Mouse (Mus musculus): Measurements from ENCODE around the gene Pde3a.

Pde3a gene

GRCm38 (mm10) chr6:141248691-141249584, at the start of gene Pde3a:
TSS of gene Pde3a (plus strand) at chr6:141249269.
- no peak for DNase-seq (ENCODE audit: low spot score in 2 of 2)

GRCm38 (mm10) chr6:141200173-141200615, 48.9 kb upstream of the Pde3a start:
- no peak for DNase-seq (ENCODE audit: low spot score in 2 of 2)

- DNase-seq (ENCODE audit: low spot score in 2 of 2), result no peak
Observed at GRCm38 (mm10) chr6:141207531-141207930, 41.5 kb upstream of the Pde3a start.

DNA sequence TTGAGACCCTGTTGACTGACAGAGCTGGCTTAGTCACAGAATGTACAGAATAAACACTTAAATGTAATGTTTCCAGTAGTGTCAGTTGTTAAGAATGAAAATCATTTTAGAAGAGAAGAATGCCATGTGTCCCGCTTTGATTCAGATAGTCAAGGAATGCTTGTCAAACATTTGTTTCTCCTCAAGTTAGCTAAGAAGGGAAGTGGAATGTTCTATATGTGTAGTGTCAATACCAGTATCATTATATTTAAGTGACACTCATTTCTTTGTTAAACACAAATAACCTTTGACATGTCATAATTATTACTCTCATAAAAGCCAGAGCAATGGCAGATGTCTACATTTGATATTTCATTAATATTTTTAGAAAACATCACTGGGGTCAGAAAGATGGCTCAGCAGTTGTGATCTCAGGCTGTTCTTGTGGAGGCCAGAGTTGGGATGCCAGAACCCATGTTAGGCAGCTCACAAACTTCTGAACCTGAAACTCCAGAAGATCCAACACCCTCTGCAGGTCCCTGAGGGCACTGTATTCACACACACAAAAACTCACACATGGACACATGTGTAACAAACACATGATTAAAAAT, 40.7 kb upstream of the Pde3a start:
- DNase-seq (ENCODE audit: low spot score in 2 of 2), result no peak

DNA sequence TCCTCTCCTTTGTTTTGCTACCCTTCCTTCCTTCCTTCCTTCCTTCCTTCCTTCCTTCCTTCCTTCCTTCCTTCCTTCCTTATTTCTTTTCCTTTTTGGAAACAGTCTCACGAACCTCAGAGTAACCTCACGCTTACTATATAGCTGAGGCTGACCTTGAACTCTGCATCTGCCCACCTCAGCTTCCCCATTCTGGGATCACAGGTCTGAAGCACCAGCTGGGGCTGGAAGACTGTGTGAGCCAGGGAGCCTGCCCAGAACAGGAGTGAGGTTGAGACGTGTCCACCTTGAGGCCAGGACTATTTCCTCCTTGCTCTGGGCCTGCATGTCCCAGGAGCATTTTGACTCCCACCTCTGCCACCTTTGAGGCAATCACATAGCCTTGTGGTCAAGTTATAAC, 39.0 kb upstream of the Pde3a start:
- no peak for DNase-seq (ENCODE audit: low spot score in 2 of 2)

- no peak for DNase-seq (ENCODE audit: low spot score in 2 of 2)
Observed at GRCm38 (mm10) chr6:141221081-141221480, 28.0 kb upstream of the Pde3a start.

GRCm38 (mm10) chr6:141226851-141227657, 22.0 kb upstream of the Pde3a start:
- no peak for DNase-seq (ENCODE audit: low spot score in 2 of 2)

DNA sequence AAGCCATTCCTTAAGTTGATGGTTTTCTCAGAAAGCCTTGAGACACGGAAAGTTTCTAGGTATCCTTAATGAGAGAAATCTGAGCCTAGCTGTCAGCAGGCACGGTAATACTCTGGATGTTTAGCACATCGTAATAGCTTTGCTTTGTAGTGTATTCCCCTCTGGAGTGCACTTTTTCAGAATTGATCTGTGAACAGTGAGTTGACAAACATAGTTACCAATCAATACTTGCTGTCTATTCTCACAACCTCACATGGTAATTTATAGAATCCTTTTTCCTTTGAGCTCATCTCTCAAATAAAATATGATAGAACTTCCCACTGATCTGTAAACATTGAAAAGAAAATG, 21.4 kb upstream of the Pde3a start:
- no peak for DNase-seq (ENCODE audit: low spot score in 2 of 2)

GRCm38 (mm10) chr6:141232756-141233382, 16.2 kb upstream of the Pde3a start:
- no peak for DNase-seq (ENCODE audit: low spot score in 2 of 2)

DNA sequence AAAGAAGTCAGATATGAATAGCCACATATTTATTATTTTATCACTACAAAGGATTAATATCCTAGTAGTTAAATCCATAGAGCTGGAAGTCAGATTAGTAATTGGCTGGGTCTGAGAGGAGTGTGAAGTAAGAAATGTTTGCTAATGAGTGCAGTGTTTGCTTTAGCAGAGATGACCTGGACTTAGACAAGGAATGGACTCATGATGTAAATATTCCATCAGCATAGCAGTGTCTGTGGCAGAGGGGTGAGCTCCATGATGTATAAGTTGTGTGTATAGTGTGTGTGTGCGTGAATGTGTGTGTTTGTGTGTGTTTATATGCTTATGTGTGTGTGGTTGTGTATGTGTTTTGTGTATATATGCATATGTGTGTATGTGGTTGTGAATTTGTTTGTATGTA, 7.3 kb upstream of the Pde3a start:
- no peak for DNase-seq (ENCODE audit: low spot score in 2 of 2)

DNA sequence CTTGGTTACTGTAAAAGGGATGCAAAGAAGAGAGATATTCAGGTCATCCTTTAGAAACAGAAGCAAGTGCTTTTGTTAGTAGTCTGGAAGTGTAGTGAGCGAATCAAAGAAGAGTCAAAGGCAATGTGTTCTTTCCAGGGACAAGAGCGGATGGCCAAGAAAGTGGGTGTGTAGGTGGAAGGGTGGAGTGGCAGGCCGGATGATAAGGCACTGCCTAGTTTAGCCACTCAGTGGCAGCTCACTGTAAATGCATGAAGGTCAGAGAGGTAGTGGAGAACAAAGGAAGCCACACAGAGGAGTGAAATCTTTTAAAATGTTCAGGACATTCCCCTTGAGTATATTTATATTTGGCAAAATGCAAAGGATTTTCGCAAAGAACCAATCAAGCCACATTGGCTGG, 4.0 kb upstream of the Pde3a start:
- DNase-seq (ENCODE audit: low spot score in 2 of 2), result no peak

DNA sequence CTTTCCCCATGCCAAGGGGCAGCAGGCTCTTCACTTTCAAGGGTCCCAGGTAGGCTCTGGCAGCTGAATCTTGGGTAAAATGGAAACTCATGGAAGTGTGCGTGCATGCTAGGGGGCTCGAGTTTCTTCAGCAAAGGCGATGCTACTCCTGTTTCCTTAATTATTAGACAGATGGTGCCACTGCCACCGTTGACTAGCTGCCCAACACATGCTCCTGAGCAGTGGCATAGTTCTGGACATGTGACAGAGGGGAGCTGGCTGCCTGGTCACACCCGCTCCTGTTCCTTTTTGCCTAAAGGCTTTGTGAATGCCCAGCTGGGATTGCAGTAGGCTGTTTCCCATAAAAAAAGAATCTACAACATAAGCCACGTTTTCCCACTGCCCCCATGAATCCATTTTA, 2.7 kb upstream of the Pde3a start:
- DNase-seq (ENCODE audit: low spot score in 2 of 2), result no peak

DNA sequence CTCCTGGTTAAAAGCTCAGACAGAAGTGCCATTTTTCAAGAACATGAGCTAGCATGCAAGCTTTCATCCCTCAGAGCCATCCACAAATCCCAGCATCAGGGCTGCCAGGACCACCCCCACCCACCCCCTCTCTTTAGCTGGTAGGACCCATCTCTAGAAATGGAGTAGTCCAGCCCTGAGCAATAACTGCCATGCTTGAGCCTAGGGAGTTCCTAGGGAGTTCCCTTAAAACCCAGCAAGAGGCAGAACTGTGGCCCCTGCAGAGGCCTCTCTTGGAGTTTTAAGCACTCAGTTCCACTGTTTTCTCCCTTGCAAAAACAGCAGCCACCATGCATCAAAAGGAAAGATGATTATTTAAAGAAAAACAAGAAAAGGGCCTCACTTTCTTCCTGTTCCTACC, 988 bp upstream of the Pde3a start:
- no peak for DNase-seq (ENCODE audit: low spot score in 2 of 2)

- DNase-seq (ENCODE audit: low spot score in 2 of 2), result peak in 1 of 2 experiments; percentile 15
Observed at GRCm38 (mm10) chr6:141249585-141250295, 671 bp downstream of the Pde3a start.

DNA sequence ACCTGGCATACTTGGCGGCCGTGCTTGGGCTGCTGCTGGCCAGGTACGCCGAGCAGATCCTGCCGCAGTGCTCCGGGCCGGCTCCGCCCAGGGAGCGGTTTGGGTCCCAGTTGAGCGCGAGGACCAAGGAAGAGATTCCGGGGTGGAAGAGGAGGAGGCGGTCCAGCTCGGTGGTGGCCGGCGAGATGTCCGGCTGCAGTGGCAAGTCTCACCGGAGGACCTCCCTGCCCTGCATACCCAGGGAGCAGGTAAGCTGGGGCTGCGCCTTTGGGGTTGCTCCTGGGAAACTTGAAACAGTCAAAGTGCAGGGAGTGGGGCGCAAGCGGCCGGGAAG, 1.2 kb downstream of the Pde3a start:
- no peak for DNase-seq (ENCODE audit: low spot score in 2 of 2)

- DNase-seq (ENCODE audit: low spot score in 2 of 2), result no peak
Observed at GRCm38 (mm10) chr6:141250984-141251383, 1.9 kb downstream of the Pde3a start.

DNA sequence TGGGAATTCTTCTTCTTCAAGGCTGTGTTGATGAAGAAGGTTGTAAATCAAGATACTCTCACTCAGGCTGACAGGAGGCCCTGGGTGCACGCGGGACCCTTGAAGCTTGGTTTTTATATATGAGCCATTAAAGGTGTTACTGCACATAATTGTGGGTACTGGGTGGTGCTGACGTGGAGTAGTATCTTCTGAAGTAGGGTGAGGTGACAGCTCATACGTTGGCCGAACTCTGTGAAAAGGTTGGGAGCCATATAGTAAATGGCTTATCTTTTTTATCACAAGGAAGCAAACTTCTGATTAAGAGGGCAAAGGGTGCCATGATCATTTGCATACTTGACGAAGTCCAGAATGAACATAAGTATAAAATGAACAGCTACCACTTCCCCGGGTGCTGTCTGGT, 3.5 kb downstream of the Pde3a start:
- DNase-seq (ENCODE audit: low spot score in 2 of 2), result no peak

DNA sequence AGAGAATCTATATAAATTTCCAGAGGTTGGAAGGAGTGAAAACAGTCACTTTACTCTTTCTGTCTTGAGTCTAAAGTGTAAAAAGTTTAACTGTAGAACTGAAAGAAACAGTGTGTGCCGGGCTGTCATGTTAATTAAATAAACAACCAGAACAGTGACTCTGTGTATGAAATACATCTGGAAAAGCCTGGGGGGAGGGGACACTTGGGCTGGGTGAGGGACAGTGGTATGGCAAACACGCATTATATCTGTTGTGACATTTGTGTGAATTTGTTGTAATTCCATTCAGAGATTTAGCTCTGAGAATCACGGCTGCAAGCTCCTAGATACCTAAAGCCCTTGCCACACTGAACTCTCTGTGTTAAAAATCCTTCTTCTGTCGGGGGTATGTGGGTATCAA, 5.9 kb downstream of the Pde3a start:
- no peak for DNase-seq (ENCODE audit: low spot score in 2 of 2)

DNA sequence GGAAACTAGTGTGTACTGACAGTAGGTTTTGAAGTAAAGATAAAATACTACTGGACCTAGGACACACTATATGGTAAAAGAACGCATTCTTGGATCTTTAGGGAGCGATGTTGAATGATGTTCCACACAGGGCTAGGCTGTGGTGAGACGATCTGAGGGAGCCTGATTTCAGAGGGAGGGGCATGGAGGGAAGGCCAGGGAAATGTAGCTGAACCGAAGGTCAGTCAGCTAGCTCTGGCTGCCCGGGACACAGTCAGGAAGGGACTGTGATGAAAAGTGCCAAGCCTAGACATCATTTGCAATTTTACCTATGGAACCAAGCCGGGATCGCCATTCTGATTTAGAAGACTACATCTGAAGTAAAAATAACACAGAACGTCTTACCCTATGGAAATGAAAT, 7.8 kb downstream of the Pde3a start:
- DNase-seq (ENCODE audit: low spot score in 2 of 2), result no peak

GRCm38 (mm10) chr6:141257434-141258202, 8.5 kb downstream of the Pde3a start:
- DNase-seq (ENCODE audit: low spot score in 2 of 2), result no peak

DNA sequence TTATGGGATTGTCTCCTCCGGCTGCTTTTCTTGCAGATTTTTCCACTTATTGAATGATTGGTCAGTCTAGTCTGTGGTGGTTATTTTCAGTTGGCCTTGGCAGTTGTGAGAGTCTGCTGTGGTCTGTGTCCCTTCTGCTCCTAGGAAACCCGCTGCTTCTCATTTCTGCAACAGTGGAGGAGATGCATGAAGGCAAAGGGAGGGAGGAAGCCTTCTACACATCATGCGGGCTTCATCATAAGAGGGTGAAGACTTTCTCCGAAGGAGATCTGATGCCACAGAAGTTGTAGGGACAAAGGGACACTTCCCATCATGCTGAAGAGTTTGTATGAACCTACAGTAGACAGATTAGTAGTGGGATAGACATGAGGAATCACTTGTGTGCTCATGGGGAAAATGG, 16.2 kb downstream of the Pde3a start:
- no peak for DNase-seq (ENCODE audit: low spot score in 2 of 2)
